Mouse (Mus musculus) spleen, embryonic (tissue): ENCODE measurements at regions not wholly inside any gene's neighbourhood (a gene's known extent, or its start where the extent isn't known, plus 50 kb on each side); places are given as distances from the start of the nearest gene placed in this dataset.

ENCODE experiments used
- CTCF ChIA-PET: fragments of 350-600 bp; sonication (Branson Sonifier 250); formaldehyde crosslinking; loops from one replicate; lab custom pipeline; 2022; lab: Charles Lee

DNA sequence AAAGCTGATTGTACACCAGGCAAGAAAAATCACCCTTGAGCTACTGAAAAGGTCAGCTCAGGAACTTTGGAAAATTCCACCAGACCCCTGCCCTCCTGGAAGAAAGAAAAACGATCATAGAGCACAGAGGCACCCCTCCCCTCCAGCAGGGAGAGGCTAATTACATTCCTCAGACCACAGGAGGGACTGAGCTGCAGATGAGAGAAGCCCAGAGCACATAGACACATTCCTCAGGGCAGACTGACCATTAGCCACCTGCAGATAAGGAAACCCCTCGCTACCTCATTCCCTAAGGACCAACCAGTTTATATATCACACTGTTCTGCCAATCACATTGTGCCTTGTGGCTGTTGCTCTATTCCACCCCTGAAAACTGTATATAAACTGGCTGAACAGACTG lies 230.3 kb downstream of the Parp8 start:
- CTCF ChIA-PET = interaction anchor here (0.7 kb wide), 1 partner anchor 435 kb away, joined by 6 read pairs; no protein-coding TSS in a partner anchor

DNA sequence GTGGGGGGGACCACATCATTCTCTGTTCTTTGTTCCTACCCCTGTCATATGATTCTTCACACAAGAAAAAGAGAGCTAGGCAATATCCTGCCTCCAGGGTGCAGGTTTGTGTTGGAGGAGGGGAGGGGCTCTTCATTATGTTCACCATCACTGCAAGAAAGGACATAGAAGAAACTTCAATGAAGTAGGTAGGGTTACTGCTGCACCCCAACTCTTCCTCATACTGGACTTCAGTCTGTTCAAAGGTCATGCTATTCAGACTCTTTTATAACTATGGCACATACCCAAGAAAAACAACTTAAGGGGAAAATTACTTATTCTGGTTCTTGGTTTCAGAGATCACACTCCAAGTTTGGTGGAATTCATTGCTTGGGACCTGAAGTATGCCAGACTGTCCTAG lies 243.7 kb downstream of the Parp8 start:
- CTCF ChIA-PET = no interaction called here

DNA sequence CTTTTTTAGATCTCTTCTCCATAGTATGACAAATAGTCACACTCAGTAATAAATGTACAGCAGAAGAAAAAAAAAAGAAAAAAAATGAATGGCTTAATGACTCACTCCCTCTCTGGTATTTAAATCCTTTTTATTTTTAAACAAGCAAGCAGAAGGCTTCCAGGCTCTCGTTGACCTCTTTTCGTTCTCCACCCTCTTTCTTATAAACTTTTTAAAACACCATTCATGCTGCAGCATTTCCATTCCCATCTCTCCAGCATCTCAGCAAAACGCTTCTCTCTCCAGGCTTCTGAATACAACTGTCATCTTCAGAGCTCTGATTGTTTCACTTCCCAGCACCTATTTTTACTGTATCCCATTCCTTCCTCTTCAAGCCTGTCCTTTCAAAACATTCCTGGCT lies 259.8 kb downstream of the Parp8 start:
- CTCF ChIA-PET = no interaction called here

DNA sequence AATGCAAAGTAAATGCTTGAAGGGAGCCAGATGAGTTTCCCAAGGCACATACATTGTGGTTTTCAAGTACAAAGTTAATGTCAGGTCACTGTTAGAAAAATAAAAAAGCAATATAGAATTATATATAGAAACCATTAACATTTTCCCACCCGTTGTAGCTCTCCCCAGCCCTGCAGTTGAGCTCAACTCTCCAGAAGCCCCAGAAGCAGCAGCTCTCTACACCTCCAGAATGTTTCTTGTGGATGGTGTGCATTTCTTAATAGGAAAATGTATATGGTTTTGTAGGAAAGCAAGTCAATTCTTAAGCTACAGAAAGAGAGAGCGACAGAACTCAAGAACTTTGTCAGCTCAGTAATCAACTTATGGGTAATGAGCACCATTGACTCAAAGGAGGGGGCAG lies 265.4 kb downstream of the Parp8 start:
- CTCF ChIA-PET = no interaction called here

DNA sequence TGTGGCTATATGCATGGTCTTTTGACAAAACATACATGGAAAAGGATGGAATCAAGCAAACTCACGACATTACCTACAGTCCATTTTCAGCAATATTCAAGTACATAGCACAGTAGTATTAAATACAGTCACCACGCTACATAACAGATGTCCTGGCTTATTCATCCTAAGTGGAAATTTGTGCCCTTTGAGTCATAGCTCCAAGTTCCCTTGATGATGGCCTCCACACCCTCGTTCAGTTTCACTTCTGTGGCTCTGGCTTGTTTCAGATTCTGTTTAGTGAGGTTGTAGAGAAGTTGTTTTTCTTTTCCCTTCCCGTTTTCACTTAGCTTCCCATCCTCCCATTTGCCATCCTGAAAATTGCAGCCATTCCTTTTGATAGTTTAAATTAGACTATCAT lies 284.5 kb downstream of the Parp8 start:
- CTCF ChIA-PET = no interaction called here

DNA sequence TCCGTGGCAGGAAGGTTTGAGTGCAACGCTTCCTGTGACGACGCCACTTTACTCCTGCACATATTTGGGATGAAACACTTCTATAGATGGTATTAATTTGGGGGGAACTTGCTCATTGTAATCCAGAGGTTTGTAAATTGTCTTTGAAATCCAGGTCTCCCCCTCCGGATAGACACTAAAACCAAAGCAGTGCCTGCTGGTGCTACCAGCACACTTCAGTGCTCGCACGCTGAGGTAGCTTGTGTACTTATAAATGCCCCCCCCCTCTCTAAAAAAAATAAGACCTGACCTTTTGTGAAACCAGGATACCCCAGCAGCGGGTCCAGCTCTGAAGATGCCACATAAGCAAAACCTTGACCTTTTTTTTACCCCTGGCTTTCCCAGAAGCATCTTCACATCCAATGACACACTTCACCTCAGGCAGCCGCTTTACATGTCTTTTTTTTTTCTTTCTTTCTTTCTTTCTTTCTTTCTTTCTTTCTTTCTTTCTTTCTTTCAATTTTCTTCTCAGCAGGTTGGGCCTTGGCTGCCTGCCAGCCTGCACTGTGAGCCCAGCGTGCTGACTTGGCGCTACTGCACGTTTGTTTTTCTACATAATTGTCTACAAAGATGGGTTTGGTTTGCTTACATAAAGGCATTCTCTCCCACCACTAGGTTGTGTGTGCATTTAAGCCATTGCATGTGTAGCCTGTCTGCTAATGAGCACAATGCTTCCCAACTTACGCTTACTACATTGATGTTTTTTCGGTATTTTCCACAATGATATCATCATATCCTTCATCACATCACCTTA lies 301.8 kb downstream of the Parp8 start:
- CTCF ChIA-PET = no interaction called here

DNA sequence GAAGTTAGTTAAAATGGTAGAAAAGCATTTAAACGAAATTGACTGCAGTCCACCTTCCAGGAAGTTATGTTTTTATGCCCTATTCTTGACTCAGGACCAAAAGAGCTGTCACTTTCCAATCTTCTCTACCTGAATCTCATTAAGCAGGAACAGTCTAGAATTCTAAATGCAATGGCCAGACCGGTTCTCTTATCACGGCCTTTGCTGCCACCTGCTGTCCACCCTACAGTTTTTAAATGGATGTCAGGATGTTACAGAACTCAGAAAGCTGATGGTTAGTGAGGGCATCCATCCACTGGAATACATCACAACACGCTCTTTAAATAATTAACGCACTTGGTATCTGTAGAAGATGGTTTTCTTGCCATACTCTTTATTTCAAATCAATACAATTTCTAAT lies 310.5 kb downstream of the Parp8 start:
- CTCF ChIA-PET = no interaction called here

DNA sequence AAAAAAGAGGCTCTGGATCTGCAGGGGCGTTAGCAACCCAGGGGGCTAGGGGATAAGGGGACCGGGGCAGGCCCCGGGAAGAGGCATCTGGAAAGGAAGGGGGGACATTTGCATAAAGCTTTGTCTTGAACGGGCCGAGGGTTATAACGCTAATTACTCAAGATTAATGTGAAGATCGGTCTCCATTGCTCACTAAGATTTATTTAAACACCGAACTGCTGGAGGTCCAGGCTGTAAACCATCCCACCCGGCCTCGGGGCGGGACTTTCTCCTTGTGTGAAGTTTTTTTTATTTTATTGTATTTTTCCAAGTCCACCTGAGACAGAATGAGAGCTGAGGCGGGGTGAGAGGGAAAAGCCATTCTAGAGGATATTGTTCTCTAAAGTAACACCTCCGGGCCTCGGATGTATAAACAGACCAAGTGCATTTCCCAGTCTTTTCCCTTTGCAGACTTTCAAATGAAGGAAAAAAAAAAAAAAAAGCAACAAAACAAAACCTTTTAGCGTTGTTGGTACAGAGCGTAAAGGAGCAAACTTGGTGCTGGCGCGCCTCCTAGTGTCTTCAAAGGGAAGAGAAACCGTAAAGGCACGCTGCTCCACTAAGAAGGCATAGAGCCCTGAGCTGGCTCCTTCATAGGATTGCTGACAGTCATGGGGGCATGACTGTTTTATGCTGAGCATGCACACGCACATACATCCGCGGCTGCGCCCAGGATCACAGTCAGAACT lies 313.3 kb downstream of the Parp8 start:
- CTCF ChIA-PET = interaction anchor here (0.7 kb wide), 1 partner anchor 1482 kb away, joined by 4 read pairs; no protein-coding TSS in a partner anchor

DNA sequence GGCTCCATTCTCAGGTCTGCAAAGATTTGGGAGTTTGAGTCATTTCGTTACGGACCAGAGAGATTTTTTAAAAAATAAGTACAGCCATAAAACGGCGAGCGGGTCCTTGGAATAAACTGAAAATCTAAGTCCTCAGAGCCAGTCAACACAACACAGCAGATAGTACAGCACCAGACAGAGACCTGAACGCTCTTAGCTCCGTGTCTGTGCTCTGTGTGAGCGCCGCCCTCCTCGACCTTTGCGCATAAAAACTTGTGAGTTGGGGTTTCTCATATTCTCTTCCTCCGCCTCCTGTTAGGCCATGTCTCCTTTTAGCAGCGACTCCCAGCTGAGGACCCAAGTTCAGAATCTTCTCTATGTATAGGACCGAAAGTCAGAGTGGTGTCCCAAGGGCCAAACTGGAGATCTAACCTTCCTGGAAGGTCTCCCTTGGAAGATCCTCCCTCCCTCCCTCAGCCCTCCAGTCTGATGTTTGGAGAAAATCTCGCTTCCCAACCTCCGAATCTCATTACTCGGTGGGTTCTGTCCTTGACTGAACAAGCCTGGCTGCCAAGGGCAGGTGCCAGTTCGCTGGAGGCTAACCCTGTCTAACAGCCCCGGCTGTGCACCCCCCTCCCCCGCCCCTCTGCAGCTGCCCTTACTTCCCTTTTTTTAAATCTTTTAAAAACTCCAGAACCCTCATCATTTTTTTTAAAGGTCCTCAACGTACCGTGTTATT lies 314.0 kb downstream of the Parp8 start:
- CTCF ChIA-PET = no interaction called here

DNA sequence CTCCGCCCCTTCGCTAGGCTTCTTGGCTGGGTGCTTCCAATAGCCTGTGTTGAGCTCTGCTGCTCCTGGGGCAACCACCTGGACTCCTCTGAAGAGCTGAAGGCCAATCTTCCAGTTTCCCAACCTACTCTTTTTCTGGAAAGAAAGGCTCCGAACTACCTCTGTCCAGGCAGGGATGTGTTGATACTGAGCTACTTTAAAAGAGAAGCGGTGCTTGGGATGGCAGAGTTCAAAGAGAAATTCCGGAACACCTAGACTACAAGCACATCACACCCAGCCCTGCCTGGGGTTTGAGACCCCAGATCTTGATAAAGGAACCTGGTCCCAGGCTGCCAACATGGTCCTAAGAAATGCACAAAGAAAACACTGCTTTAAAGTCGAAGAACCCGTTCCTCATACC lies 315.7 kb downstream of the Parp8 start:
- CTCF ChIA-PET = interaction anchor here (0.6 kb wide), 1 partner anchor 1196 kb away, joined by 3 read pairs; no protein-coding TSS in a partner anchor

DNA sequence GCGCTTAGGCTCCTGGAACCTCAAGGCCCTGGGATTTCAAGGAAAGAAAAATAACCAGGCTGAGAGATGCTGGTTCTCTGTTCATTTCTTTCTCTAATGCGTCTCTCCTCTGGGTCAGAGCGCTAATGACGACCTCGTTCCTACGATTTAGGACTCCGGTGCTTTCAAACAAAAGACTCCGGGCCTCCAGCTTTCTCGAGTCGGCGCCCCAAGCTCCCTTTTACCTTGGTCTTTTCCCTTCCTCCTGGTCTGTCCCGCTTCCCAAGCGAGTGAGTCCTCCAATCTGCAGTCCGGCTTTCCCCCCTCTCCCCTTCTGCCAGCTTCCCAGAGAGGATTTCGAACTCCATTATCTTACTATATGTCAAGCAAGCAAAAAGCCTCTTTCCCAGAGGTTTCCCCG lies 316.5 kb downstream of the Parp8 start:
- CTCF ChIA-PET = no interaction called here

DNA sequence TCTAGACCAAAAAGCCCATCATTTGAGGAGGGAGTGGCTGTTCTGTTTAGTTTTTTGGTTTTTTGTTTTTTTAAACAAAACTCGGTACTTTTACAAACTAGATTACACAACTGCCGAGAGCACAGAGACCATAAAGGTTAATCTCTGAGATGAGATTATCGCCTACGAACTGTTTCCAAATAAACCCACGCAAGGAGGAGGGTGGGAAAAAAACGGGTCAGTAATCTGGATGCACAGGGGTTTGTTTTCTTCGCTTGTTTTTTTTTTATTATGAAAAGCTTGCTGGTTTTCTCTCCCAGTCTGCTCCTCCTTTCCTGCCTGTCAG lies 316.9 kb downstream of the Parp8 start:
- CTCF ChIA-PET = no interaction called here

DNA sequence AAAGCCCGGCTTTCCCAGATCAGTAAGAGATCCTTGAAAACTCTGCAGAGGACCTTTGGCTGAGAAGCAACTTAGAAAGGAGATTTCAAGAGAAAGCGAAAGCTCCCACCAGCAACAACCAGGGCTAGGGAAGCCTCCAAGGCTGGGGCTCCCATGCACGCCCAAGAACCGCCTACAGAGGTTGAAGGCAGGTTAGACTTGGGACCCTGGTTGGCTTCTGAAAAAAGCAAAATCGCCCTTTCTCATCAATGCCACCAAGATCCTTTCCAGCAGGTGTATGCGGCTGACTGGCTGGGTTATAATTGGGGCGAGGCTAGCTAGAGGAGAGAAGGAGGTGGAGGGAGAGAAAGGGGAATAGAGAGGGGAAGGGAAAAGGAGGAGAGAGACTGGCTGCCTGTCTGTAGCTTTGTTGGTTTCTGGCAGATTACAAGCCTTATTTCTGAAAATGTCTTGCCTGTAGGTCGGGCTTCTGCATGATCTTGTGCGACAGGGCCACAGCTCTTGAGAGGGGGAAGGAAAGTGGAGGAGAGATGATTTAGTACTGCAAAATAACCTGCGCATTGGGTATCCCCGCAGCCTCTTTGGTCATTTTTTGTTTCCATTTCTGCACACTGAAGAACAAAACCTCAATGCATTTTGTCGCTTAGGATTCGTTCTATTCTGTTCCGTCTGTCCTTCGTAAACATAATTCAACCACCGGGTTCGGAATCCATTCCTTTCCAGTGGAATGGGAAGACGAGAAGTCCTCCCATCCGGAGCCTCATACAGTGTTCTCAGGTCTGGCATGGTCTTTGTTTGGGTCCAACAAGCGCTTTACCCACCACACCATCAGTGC lies 317.5 kb downstream of the Parp8 start:
- CTCF ChIA-PET = no interaction called here

DNA sequence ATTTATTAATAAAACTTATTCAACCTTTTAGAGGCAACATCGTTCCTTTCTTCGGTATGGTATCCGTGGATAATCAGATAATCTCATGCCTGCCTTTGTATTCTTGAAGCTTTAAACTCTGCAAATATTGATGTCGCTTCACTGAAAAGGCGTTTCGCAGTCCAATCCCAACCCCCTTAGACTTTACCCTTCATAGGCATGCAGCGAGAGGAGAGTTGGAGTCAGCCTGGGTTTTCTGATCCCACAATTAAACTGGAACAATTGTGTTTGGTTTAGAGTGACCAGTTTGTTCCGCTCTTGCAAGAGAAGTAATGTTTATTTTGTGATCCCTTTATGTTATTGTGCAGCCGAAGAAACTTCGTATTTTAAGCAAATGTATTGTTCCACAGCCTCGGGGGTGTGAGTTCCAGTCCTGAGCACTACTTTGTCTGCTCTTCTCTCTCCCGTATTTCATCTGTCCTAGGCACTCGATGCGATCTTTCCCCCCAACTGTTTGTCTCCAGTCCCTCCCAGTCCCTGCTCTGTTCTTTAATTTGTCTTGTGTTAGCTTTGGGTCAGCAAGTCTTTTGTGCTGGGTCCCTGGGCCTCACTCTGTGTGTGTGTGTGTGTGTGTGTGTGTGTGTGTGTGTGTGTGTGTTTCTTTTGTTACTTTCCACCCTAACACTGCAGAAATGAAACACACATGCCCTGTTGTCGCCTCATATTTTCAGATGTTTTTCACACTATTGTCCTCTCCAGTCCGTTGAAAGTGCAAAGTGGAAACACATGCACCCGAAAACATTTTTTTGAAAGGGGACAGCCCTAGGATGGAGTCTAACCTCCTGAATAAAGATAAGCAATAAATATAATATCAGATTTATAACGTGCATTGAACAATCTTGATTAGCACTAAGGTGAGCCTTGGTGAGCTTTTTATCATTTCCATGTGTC lies 318.7 kb downstream of the Parp8 start:
- CTCF ChIA-PET = interaction anchor here (0.6 kb wide), 1 partner anchor 508 kb away, joined by 3 read pairs; no protein-coding TSS in a partner anchor

DNA sequence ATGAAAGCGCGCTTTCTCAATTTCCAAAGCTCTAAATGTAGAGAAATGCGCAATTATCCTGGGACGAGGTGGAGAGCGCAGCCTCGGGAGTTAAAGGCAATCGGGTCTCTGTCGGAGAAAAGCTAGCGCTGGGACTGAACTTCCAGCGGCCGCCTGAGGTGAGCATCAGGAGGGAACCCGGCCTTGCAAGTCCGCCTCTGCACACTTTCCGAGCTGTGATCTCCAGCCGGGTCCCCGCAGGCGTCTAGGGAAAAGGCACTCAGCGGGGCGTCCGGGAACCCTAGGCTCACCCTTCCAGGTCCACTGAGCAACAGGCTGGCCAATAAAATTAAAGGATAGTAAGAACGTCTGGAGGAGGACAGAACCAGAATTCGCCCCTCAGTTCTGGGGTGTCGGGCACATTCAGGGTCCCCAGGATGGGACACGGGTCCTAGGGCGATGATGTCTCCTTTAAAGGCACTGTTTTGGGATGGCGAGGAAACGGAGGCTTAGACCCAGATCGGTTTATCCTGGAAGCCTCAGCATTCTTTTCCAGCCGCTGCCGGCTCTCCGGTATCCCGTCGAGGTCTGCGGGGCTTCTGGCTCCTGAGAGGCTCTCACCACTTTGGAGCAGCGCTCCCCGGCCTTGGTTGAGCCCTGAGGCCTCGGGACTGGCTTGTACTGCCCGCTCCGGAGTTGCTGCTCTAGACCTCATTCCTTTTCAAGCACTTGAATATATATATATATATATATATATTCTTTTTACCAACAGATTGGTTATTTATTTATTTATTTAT lies 319.5 kb downstream of the Parp8 start:
- CTCF ChIA-PET = no interaction called here

DNA sequence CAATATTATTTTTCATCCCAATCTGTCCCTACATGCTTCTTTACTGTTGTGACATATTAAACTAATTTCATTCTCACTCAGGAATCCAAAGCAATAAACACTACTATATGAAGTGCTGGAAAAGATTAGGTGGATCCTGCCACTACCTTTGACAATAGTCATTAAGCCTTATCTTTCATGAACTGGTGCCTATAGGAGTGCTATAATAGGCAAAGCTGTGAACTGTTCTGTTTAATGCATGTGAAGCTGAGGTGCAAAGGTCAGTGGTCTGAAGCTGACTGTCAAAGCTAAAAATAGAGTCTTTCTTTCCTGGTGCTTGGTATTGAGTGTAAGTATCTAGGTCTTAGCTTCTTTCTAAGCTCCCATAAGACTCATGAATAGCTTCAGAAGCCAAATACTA lies 336.6 kb downstream of the Parp8 start:
- CTCF ChIA-PET = no interaction called here
